Mouse (Mus musculus) liver, embryonic 14.5 days (tissue): ENCODE measurements around the gene St6galnac3. TPM values are rescaled to one million over a fixed set of nuclear protein-coding genes. Genes with fewer than 3 reads are reported as not detected.

Experiments used
- ATAC-seq: fragments of 200-750 bp; cut with Nextera tagmentation; 2 replicates; pipeline ENCODE4 v1.8.0; 2017; ENCODE audit warnings: moderate number of reproducible peaks, mild to moderate bottlenecking, moderate library complexity; ENCODE audit not compliant: insufficient read depth
- DNase-seq, 3 experiments: peaks; one replicate each; pipeline ENCODE4 v3.0.0-alpha.2; 2012 to 2013; ENCODE audit warnings: low read depth in 3 of 3, low spot score in 3 of 3
- H3K27ac ChIP-seq: fragments of 300-500 bp; sonication (generic); 2 replicates; pipeline ENCODE4 v1.5.1; 2014; ENCODE audit warnings: moderate library complexity, mild to moderate bottlenecking, control low read depth, inconsistent platforms
- H3K27me3 ChIP-seq: fragments of 300-500 bp; sonication (generic); 2 replicates; pipeline ENCODE4 v1.6.1; 2014; ENCODE audit warnings: mild to moderate bottlenecking, low read length, moderate library complexity; ENCODE audit not compliant: control insufficient read depth, insufficient read depth
- H3K36me3 ChIP-seq: fragments of 300-500 bp; sonication (generic); replicated peaks from 2 replicates; pipeline ENCODE4 v1.6.1; 2014; ENCODE audit warnings: low read depth; ENCODE audit not compliant: control insufficient read depth, insufficient read depth
- H3K4me1 ChIP-seq, 2 experiments: fragments of 200-500 bp in 1 of 2; fragments of 300-500 bp in 1 of 2; sonication (generic) in 1 of 2; replicated peaks; 2 replicates each; pipeline ENCODE4 v1.6.1; 2012 to 2014; ENCODE audit warnings: antibody characterized with exemption in 1 of 2, inconsistent platforms in 1 of 2, low read length in 1 of 2; ENCODE audit not compliant: control insufficient read depth in 2 of 2, insufficient read depth in 2 of 2
- H3K4me2 ChIP-seq: fragments of 300-500 bp; sonication (generic); 2 replicates; pipeline ENCODE4 v1.6.1; 2014; ENCODE audit warnings: low read depth, mild to moderate bottlenecking, control low read depth, moderate library complexity
- H3K4me3 ChIP-seq, 2 experiments: fragments of 200-500 bp in 1 of 2; fragments of 300-500 bp in 1 of 2; sonication (generic) in 1 of 2; 2 replicates each; pipeline ENCODE4 v1.5.1; 2012 to 2014; ENCODE audit warnings: low read depth in 2 of 2, low read length in 2 of 2, mild to moderate bottlenecking in 2 of 2, control low read depth in 1 of 2, inconsistent platforms in 1 of 2, moderate library complexity in 1 of 2; ENCODE audit not compliant: insufficient read depth in 1 of 2
- H3K9ac ChIP-seq: fragments of 300-500 bp; sonication (generic); replicated peaks from 2 replicates; pipeline ENCODE4 v1.6.1; 2014; ENCODE audit warnings: mild to moderate bottlenecking, control low read depth, moderate library complexity
- H3K9me3 ChIP-seq: fragments of 300-500 bp; sonication (generic); 2 replicates; pipeline ENCODE4 v1.6.1; 2016; ENCODE audit warnings: low read length, mixed read lengths; ENCODE audit not compliant: control insufficient read depth
- CTCF ChIP-seq: IDR thresholded peaks from 2 replicates; pipeline ENCODE4 v1.5.1; 2016; ENCODE audit warnings: antibody characterized with exemption, low read depth, control low read depth
- EP300 ChIP-seq: IDR thresholded peaks from 2 replicates; pipeline ENCODE4 v1.6.1; 2016; ENCODE audit warnings: antibody characterized with exemption, low read depth
- WGBS: fragments of 180-500 bp; shearing (Covaris S2); extraction: QIAGEN DNeasy Blood & Tissue Kit; methylation state at CpG from one replicate; pipeline ENCODE4 v1.1.7; 2014; ENCODE audit not compliant: insufficient replicate concordance; 5-methylcytosine and 5-hydroxymethylcytosine counted together
- polyA plus RNA-seq, 2 experiments: library from polyadenylated mRNA; depleted of rRNA in 1 of 2; stranded (reverse) in 1 of 2; unstranded in 1 of 2; fragments of >200 nt; fragmentation: Nextera tagmentation in 1 of 2; extraction: Ambion mirVana in 1 of 2; gene quantifications; 2 replicates each; pipeline versions ENCODE4 v1.2.1 to v1.2.3; 2012 to 2014

The St6galnac3 gene
- polyA plus RNA-seq, 2 experiments = 2.9 to 5.7 TPM

- 59% methylated on average over 3 of the region's 3 CpGs for WGBS
- no peaks in the 10 kb centered on the region for H3K9me3 ChIP-seq
- no peaks in the 10 kb centered on the region for H3K36me3 ChIP-seq
Observed at GRCm38 (mm10) chr3:153324307-153324706, 400.7 kb downstream of the St6galnac3 start.

DNA sequence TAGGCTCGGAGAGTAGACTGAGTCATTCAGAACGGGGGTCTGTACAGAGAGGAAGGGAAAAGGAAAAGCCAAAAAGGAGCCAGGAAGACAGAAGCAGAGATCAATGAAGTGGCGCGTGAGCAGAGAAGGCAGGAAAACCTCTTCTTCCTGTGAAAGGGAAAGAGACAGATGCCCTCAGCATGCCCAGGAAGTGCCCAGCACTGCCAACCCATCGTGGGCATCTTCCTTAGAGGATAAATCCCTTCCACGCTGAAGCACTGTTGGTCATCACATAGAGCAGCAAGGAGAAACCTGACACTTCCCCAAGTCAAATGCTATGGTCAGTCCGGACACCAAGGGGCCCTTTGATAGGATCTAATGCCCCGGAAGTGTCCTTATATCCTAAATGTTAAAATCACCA is 401.5 kb downstream of the St6galnac3 start:
- no peak for ATAC-seq
- Histone ChIP-seq H3K36me3 (no peaks in the 10 kb centered on the region), H3K4me2 (no peak overlapping the region), H3K4me1 (no peaks in the 10 kb centered on the region), H3K9ac (no peak overlapping the region), H3K27ac (no peak overlapping the region), H3K27me3 (no peaks in the 10 kb centered on the region), H3K4me3 (no peak overlapping the region), H3K9me3 (no peaks in the 10 kb centered on the region)
- WGBS = 54% methylated on average over 8 of the region's 8 CpGs
- no peak for DNase-seq
- TF ChIP-seq CTCF (no peak), EP300 (no peak)

More at GRCm38 (mm10) chr3:153324307-153324706, 400.7 kb downstream of the St6galnac3 start:
- no peak for DNase-seq
- Histone ChIP-seq H3K27ac (no peak overlapping the region), H3K9ac (no peak overlapping the region), H3K4me1 (no peaks in the 10 kb centered on the region), H3K27me3 (no peaks in the 10 kb centered on the region), H3K4me3 (no peak overlapping the region), H3K4me2 (no peak overlapping the region)
- TF ChIP-seq CTCF (no peak), EP300 (no peak)
- no peak for ATAC-seq

DNA sequence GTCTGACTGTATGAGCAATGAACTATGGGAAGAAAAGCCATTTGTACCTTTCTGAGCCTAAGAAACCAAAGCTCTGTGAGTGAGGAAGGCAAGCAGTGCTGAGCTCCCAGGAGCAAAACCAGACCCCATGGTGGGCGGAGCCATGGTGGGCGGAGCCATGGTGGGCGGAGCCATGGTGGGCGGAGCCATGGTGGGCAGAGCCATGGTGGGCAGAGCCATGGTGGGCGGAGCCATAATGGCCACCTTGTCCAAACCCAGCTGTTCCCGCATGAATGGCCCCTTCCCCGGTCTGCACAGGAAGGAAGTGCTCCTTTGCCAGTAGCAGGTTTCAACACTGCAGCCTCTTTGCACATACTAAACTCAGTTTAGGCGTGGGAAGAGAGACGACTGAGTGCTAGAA is 411.4 kb downstream of the St6galnac3 start:
- Histone ChIP-seq H3K36me3 (no peaks in the 10 kb centered on the region), H3K9me3 (no peaks in the 10 kb centered on the region), H3K4me3 (no peak overlapping the region), H3K27ac (no peak overlapping the region), H3K4me2 (no peak overlapping the region), H3K27me3 (no peaks in the 10 kb centered on the region), H3K9ac (no peak overlapping the region), H3K4me1 (no peaks in the 10 kb centered on the region)
- TF ChIP-seq EP300 (no peak), CTCF (no peak)
- 36% methylated on average over 9 of the region's 9 CpGs for WGBS
- ATAC-seq = no peak
- DNase-seq = no peak

- H3K9ac ChIP-seq = no peak overlapping the region
- no peak overlapping the region for H3K4me3 ChIP-seq
- ATAC-seq = no peak
- no peak for DNase-seq
- no peaks in the 10 kb centered on the region for H3K36me3 ChIP-seq
- no peak overlapping the region for H3K4me2 ChIP-seq
- no peak overlapping the region for H3K27ac ChIP-seq
- no peak for TF ChIP-seq CTCF
- TF ChIP-seq EP300 = no peak
- no peaks in the 10 kb centered on the region for H3K27me3 ChIP-seq
- H3K9me3 ChIP-seq = no peaks in the 10 kb centered on the region
- 81% methylated on average over 9 of the region's 9 CpGs for WGBS
- no peaks in the 10 kb centered on the region for H3K4me1 ChIP-seq
Observed at GRCm38 (mm10) chr3:153313167-153313566, 411.8 kb downstream of the St6galnac3 start.

GRCm38 (mm10) chr3:153312006-153312405 is 413.0 kb downstream of the St6galnac3 start:
- WGBS = 77% methylated on average over 3 of the region's 3 CpGs
- Histone ChIP-seq H3K4me1 (no peaks in the 10 kb centered on the region), H3K27me3 (no peaks in the 10 kb centered on the region), H3K9ac (no peak overlapping the region), H3K27ac (no peak overlapping the region), H3K36me3 (no peaks in the 10 kb centered on the region), H3K9me3 (no peaks in the 10 kb centered on the region), H3K4me2 (no peak overlapping the region), H3K4me3 (no peak overlapping the region)
- DNase-seq (no peak), ATAC-seq (no peak)
- no peak for TF ChIP-seq CTCF
- TF ChIP-seq EP300 = no peak
